Mouse (Mus musculus): ENCODE measurements around the gene Ndufa11.

Gene Ndufa11

GRCm38 (mm10) chr17:56717363-56718058, at the start of gene Ndufa11, which contains the start of gene Vmac:
Gene Ndufa11 (plus strand): TSS chr17:56717767.
Gene Vmac (minus strand): TSS chr17:56718022.
- peak; percentile 90 to 97 for DNase-seq (ENCODE audit: low spot score in 2 of 2)

GRCm38 (mm10) chr17:56668384-56669144, 49.0 kb upstream of the Ndufa11 start:
- DNase-seq (ENCODE audit: low spot score in 2 of 2), result peak; percentile 83 to 90

GRCm38 (mm10) chr17:56669766-56670165, 47.8 kb upstream of the Ndufa11 start:
- DNase-seq (ENCODE audit: low spot score in 2 of 2), result no peak

DNA sequence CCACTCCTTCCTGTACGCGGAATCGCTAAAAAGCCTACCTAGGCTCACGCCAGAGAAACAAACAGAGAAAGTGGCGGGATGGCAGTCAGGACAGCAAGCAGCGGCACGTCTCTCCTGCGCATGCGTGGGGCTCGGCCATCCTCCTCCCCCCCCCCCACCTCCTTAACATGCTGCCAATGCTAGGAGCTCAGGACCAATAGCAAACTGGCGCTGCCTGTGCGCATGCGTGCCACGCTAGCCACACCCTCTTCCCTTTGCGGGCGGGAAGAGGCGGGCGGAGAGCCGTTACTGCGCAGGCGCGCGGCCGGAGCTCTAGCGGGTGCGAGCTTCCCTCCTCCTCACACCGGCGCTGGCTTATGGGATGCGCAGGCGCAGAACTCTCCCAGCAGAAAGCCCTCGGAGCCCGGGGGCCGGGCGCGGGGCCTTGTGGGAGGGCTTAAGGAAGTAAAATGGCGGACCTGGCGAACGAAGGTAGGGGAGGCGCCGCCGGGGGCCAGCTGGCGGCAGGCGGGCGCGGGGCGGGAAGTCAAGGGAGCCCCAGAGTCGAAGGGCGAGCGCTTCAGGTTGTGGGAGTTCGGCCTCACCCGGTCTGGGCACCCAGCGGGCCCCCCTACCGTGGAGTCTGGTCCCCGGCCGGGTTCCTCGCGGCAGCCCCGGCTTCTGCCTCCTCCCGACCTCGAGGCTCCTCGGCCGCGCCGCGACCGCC, 44.5 kb upstream of the Ndufa11 start, which contains the start of gene Ranbp3:
Ranbp3 (plus strand) TSS at position 354 of the 706 bp plus-strand sequence.
- peak; percentile 98 to 99 for DNase-seq (ENCODE audit: low spot score in 2 of 2)

- DNase-seq (ENCODE audit: low spot score in 2 of 2), result peak in 1 of 2 experiments; percentile 37
Observed at GRCm38 (mm10) chr17:56673647-56674416, 43.7 kb upstream of the Ndufa11 start.

DNA sequence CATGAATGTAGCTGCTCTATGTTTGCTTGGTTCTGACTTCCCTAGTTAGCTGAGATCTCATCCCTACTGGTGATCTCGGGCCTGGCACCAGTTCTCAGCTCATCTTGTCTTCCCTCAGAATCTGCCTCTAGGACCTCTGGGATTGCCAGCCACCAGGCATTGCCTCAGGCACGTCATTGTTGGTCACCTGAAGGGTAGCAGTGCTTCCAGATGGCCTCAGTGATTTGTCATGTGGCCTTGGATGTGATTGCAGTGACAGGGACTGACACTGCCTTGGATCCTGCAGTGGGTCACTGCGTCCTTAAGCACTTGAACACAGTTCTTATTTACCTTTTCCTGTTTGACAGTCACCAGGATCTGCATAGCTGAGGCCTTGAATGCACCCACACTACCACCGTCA, 35.8 kb upstream of the Ndufa11 start:
- no peak for DNase-seq (ENCODE audit: low spot score in 2 of 2)

- DNase-seq (ENCODE audit: low spot score in 2 of 2), result no peak
Observed at GRCm38 (mm10) chr17:56682880-56683279, 34.7 kb upstream of the Ndufa11 start.

DNA sequence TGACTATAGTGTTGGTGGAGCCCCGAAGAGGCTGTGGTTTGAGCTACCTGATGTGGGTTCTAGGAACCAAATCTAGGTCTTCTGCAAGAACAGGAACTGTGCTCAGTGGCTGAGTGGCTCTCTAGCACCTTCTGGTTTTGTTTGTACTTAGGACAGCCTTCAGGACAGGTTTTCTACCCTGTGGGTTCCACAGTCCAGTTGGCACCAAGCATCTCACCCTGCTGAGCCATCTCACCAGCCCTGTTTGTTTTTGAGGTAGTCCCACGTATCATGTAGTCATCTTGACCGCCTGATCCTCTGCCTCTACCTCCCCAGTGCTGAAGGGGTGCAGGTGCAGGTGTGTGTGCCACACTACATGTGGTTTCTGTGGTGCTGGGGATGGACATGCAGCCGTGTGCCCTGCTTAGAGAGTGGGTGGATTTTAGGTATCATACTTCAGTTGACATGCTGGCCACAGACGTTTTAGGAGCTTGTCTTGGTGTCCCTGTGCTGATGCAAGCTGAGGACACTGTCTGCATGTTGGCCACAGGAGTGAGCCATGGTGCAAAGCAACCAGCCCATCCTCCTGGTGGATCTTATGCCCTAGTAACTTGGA, 33.9 kb upstream of the Ndufa11 start:
- DNase-seq (ENCODE audit: low spot score in 2 of 2), result no peak

DNA sequence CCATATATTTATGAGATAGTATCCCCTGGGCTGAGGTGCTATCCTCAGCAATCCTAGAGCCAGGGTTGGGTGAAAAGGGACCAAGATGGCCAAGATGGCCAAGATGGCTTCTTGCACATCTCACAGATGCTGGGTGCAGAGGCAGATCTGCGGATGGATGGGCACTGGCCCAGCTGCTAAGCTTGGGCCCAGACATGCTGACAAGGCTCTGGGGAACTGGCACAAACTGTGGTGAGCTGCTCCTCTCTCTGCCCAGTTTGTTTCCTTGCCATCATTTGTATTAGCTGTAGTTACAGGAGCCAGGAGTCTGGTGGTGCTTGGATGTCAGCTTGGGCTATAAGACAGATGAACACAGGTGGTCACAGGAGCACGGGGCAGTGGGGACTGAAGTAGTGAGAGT, 32.9 kb upstream of the Ndufa11 start:
- DNase-seq (ENCODE audit: low spot score in 2 of 2), result no peak

DNA sequence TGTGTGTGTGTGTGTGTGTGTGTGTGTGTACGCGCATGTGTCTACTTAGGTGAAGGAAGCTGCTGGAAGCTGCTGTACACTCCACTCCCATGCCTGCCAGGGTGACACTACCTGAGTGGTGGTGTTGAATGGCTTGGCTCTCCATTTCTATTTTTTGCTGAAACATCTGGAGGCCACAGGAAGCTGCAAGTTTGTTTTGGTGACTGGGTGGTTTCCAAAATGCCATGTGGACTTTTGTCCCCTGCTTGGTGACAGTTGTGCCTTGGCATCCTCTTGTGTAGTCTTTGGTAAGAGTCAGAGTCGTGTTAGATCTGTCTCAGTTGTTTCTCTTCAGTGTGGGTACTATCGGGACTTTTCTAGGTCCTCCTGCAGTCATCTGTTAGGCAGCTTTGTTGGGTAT, 30.8 kb upstream of the Ndufa11 start:
- DNase-seq (ENCODE audit: low spot score in 2 of 2), result no peak

GRCm38 (mm10) chr17:56688045-56688444, 29.5 kb upstream of the Ndufa11 start:
- no peak for DNase-seq (ENCODE audit: low spot score in 2 of 2)

DNA sequence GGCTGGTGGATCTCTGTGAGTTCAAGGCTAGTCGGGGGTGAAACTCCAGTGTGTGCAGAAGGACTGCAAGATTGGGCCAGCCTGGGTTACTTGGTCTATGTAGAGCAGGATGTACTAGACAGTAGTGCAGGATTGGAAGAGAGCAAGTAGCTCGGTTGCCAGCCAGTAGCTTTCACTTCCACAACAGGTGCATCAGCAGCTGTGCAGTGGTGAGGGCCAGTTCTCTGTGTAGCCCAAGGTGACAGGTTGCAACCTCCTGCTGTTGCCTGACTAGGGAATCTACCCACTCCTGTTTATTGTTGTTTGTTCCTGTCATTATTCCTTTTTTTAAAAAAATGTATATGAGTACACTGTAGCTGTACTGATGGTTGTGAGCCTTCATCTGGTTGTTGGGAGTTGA, 28.9 kb upstream of the Ndufa11 start:
- DNase-seq (ENCODE audit: low spot score in 2 of 2), result no peak

GRCm38 (mm10) chr17:56693395-56693794, 24.2 kb upstream of the Ndufa11 start:
- no peak for DNase-seq (ENCODE audit: low spot score in 2 of 2)

GRCm38 (mm10) chr17:56693851-56694310, 23.7 kb upstream of the Ndufa11 start:
- peak in 1 of 2 experiments; percentile 71 for DNase-seq (ENCODE audit: low spot score in 2 of 2)

DNA sequence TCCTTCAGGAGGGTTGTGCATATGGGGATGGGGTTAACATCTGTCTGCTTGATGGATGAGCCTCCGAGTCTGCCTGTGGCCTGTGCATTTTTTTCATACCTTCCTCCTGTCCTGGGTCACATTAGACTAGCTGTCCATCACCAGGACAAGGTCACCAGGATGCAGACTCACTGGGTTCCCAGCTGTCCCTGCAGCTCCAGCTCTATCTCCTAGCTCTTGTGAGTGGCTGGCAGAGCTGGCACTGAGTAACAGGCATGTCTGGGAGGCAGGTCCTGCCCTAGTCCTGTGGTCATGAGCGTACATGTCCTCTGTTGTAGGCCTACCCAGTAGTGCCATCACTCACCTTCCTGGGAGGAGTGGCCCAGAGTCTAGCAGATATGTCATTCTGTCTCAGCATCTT, 17.1 kb upstream of the Ndufa11 start:
- DNase-seq (ENCODE audit: low spot score in 2 of 2), result no peak

GRCm38 (mm10) chr17:56703038-56703437, 14.5 kb upstream of the Ndufa11 start:
- DNase-seq (ENCODE audit: low spot score in 2 of 2), result no peak

- no peak for DNase-seq (ENCODE audit: low spot score in 2 of 2)
Observed at GRCm38 (mm10) chr17:56706515-56706914, 11.1 kb upstream of the Ndufa11 start.

DNA sequence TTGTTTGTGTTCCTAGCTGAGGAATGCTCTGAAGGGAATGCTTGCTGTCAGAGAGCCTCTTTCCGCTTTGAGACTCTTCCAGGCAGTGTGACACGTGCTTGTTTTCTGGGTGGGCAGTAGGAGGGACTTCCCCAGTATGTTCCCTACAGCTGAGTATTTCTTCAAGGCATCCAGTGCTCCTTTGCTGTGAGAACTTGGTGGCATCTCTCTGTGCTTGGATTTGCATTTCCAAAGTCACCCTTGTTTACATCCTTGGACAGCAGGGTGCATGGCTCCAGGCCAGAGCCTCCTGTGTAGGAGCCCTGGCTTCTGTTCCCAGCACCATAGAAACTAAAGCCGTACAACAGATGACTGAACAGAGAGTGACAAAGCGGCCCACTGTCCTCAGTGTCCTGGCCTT, 8.9 kb upstream of the Ndufa11 start:
- no peak for DNase-seq (ENCODE audit: low spot score in 2 of 2)

- no peak for DNase-seq (ENCODE audit: low spot score in 2 of 2)
Observed at GRCm38 (mm10) chr17:56709708-56710107, 7.9 kb upstream of the Ndufa11 start.

DNA sequence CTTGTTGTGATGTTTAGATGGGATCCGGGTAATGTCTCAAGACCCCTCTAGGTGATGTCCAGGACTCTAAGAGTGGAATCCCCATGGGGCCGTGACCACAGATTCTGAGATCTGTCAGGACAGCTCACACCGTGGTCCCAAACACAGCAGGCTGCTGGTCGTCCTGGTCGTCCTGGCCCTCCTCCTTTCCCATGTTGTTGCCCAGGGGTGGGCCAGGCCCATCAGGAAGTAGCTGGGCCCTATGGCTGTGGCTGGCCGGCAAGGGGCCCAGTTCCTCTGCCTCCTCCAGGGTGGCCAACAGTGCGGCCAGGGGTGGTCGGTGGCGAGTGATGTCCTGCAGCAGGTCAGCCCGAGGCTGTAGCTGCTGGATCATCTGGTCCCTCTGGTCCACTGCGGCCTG, 2.2 kb upstream of the Ndufa11 start:
- no peak for DNase-seq (ENCODE audit: low spot score in 2 of 2)

All from cerebellum, postnatal 4 days (tissue).